Mouse (Mus musculus) midbrain, embryonic 15.5 days (tissue): ENCODE measurements at regions not wholly inside any gene's neighbourhood (a gene's known extent, or its start where the extent isn't known, plus 50 kb on each side); places are given as distances from the start of the nearest gene placed in this dataset.

Experiments
- ATAC-seq: fragments of 200-750 bp; cut with Nextera tagmentation; replicated peaks from 2 replicates; pipeline ENCODE4 v1.8.0; 2017; ENCODE audit warnings: moderate TSS enrichment
- H3K27ac ChIP-seq: fragments of 300-500 bp; sonication (generic); 2 replicates; pipeline ENCODE4 v1.5.1; 2015; ENCODE audit warnings: mild to moderate bottlenecking, inconsistent platforms
- H3K27me3 ChIP-seq: fragments of 300-500 bp; sonication (generic); replicated peaks from 2 replicates; pipeline ENCODE4 v1.6.1; 2015; ENCODE audit warnings: inconsistent platforms
- H3K36me3 ChIP-seq: fragments of 300-500 bp; sonication (generic); replicated peaks from 2 replicates; pipeline ENCODE4 v1.6.1; 2015; ENCODE audit warnings: inconsistent platforms
- H3K4me1 ChIP-seq: fragments of 300-500 bp; sonication (generic); 2 replicates; pipeline ENCODE4 v1.6.1; 2015; ENCODE audit warnings: inconsistent platforms
- H3K4me2 ChIP-seq: fragments of 300-500 bp; sonication (generic); 2 replicates; pipeline ENCODE4 v1.6.1; 2015; ENCODE audit warnings: inconsistent platforms, mild to moderate bottlenecking, moderate library complexity
- H3K4me3 ChIP-seq: fragments of 300-500 bp; sonication (generic); 2 replicates; pipeline ENCODE4 v1.5.1; 2015; ENCODE audit warnings: mild to moderate bottlenecking, inconsistent platforms
- H3K9ac ChIP-seq: fragments of 300-500 bp; sonication (generic); 2 replicates; pipeline ENCODE4 v1.6.1; 2015; ENCODE audit warnings: mild to moderate bottlenecking, inconsistent platforms
- H3K9me3 ChIP-seq: fragments of 300-500 bp; sonication (generic); 2 replicates; pipeline ENCODE4 v1.6.1; 2016; ENCODE audit warnings: inconsistent platforms
- WGBS: fragments of 180-500 bp; shearing (Covaris S2); methylation state at CpG from one replicate; pipeline ENCODE4 v1.1.7; 2015; ENCODE audit warnings: mixed read lengths; 5-methylcytosine and 5-hydroxymethylcytosine counted together

- no peak overlapping the region for H3K27ac ChIP-seq
Observed at GRCm38 (mm10) chr8:31422241-31422640, 2006.3 kb upstream of the 5930422O12Rik start.

GRCm38 (mm10) chr8:31427706-31428105, 2000.8 kb upstream of the 5930422O12Rik start:
- H3K36me3 ChIP-seq: no peaks in the 10 kb centered on the region
- no peak overlapping the region for H3K4me3 ChIP-seq
- H3K9ac ChIP-seq: no peak overlapping the region
- H3K27ac ChIP-seq: no peak overlapping the region
- 85% methylated on average over 4 of the region's 4 CpGs for WGBS
- H3K4me2 ChIP-seq: no peak overlapping the region
- ATAC-seq: no peak
- H3K27me3 ChIP-seq: no peaks in the 10 kb centered on the region
- H3K9me3 ChIP-seq: no peaks in the 10 kb centered on the region
- H3K4me1 ChIP-seq: no peaks in the 10 kb centered on the region

More at GRCm38 (mm10) chr8:31422241-31422640, 2006.3 kb upstream of the 5930422O12Rik start:
- no peaks in the 10 kb centered on the region for H3K9me3 ChIP-seq
- no peak overlapping the region for H3K4me3 ChIP-seq
- 75% methylated on average over 3 of the region's 3 CpGs for WGBS
- no peaks in the 10 kb centered on the region for H3K36me3 ChIP-seq
- no peak overlapping the region for H3K9ac ChIP-seq
- no peak for ATAC-seq
- H3K4me2 ChIP-seq: no peak overlapping the region
- no peaks in the 10 kb centered on the region for H3K27me3 ChIP-seq
- no peaks in the 10 kb centered on the region for H3K4me1 ChIP-seq

GRCm38 (mm10) chr8:31436445-31437191, 1991.9 kb upstream of the 5930422O12Rik start:
- Histone ChIP-seq H3K36me3 (no peaks in the 10 kb centered on the region), H3K9me3 (no peaks in the 10 kb centered on the region), H3K27me3 (no peaks in the 10 kb centered on the region), H3K4me2 (no peak overlapping the region), H3K27ac (no peak overlapping the region), H3K4me3 (no peak overlapping the region), H3K9ac (no peak overlapping the region), H3K4me1 (no peaks in the 10 kb centered on the region)
- no peak for ATAC-seq
- 79% methylated on average over 10 of the region's 10 CpGs for WGBS

- H3K36me3 ChIP-seq: no peaks in the 10 kb centered on the region
- H3K9ac ChIP-seq: no peak overlapping the region
- no peak overlapping the region for H3K4me2 ChIP-seq
- H3K4me3 ChIP-seq: no peak overlapping the region
- H3K9me3 ChIP-seq: no peaks in the 10 kb centered on the region
- peak; percentile 75; the same call in 1 of the 2 replicates for ATAC-seq
- H3K27me3 ChIP-seq: no peaks in the 10 kb centered on the region
- H3K27ac ChIP-seq: no peak overlapping the region
- 3% methylated on average over 1 of the region's 1 CpGs for WGBS
- no peaks in the 10 kb centered on the region for H3K4me1 ChIP-seq
Observed at GRCm38 (mm10) chr8:31444834-31445233, 1983.7 kb upstream of the 5930422O12Rik start.

- no peak for ATAC-seq
- Histone ChIP-seq H3K9me3 (no peaks in the 10 kb centered on the region), H3K4me1 (no peaks in the 10 kb centered on the region), H3K36me3 (no peaks in the 10 kb centered on the region), H3K27me3 (no peaks in the 10 kb centered on the region), H3K4me2 (no peak overlapping the region), H3K4me3 (no peak overlapping the region), H3K27ac (no peak overlapping the region), H3K9ac (no peak overlapping the region)
- 76% methylated on average over 2 of the region's 2 CpGs for WGBS
Observed at GRCm38 (mm10) chr8:31447984-31448383, 1980.5 kb upstream of the 5930422O12Rik start.

GRCm38 (mm10) chr8:31454736-31455391, 1973.6 kb upstream of the 5930422O12Rik start:
- no peaks in the 10 kb centered on the region for H3K9me3 ChIP-seq
- 27% methylated on average over 16 of the region's 16 CpGs for WGBS
- H3K36me3 ChIP-seq: no peaks in the 10 kb centered on the region
- H3K27me3 ChIP-seq: no peaks in the 10 kb centered on the region
- H3K4me1 ChIP-seq: peaks cover 9% of the 10 kb centered on the region
- ATAC-seq: peak; percentile 76
- H3K27ac ChIP-seq: no peak overlapping the region
- H3K9ac ChIP-seq: no peak overlapping the region
- peak overlapping the region; percentile 28 for H3K4me2 ChIP-seq
- no peak overlapping the region for H3K4me3 ChIP-seq

- H3K27ac ChIP-seq: no peak overlapping the region
- no peaks in the 10 kb centered on the region for H3K27me3 ChIP-seq
- whole genome bisulfite sequencing: 81% methylated on average over 3 of the region's 3 CpGs
- no peaks in the 10 kb centered on the region for H3K9me3 ChIP-seq
- no peak for ATAC-seq
- no peaks in the 10 kb centered on the region for H3K36me3 ChIP-seq
- H3K4me2 ChIP-seq: no peak overlapping the region
- H3K4me3 ChIP-seq: no peak overlapping the region
- no peak overlapping the region for H3K9ac ChIP-seq
- H3K4me1 ChIP-seq: peaks cover 2% of the 10 kb centered on the region; the same call in 1 of the 2 replicates
Observed at GRCm38 (mm10) chr8:31460349-31460748, 1968.2 kb upstream of the 5930422O12Rik start.
